Mouse (Mus musculus) left cerebral cortex, postnatal 14 days (tissue): ENCODE data around the gene Atp13a4. TPM values are rescaled to one million over a fixed set of nuclear protein-coding genes. Genes with fewer than 3 reads are reported as not detected.

Experiments
- total RNA-seq, 2 experiments: library from RNA; stranded (reverse); gene quantifications; 2 replicates each; pipeline ENCODE4 v1.2.3; 2021

Atp13a4 gene
- total RNA-seq, 2 experiments from 2014 or later, result 9.1 to 10.7 TPM

Other genes starting within 250 kb of the Atp13a4 start
- gene Atp13a5, start 166.1 kb downstream of the Atp13a4 start, total RNA-seq, result 10 to 100 TPM; 12.7 to 16.7 TPM
- 100 to 1,000 TPM; 116 to 119 TPM for gene Opa1, start 34.5 kb upstream of the Atp13a4 start, total RNA-seq